Mouse (Mus musculus) liver, embryonic 14.5 days (tissue): Measurements from ENCODE around the gene Sh3rf1.

Source experiments
- CTCF ChIP-seq: IDR thresholded peaks from 2 replicates; pipeline ENCODE4 v1.5.1; 2016; ENCODE audit warnings: antibody characterized with exemption, low read depth, control low read depth
- EP300 ChIP-seq: IDR thresholded peaks from 2 replicates; pipeline ENCODE4 v1.6.1; 2016; ENCODE audit warnings: antibody characterized with exemption, low read depth

- TF ChIP-seq CTCF: no peak
- TF ChIP-seq EP300: no peak
These were observed 52.0 kb downstream of the Sh3rf1 start for GRCm38 (mm10) chr8:61275463-61276356.
